Mouse (Mus musculus): ENCODE results near the gene H13.

- TF ChIP-seq CTCF (IDR thresholded peaks at IDR 0.05; ENCODE audit: low read depth) = no peak
- TF ChIP-seq EP300 (IDR thresholded peaks at IDR 0.05; ENCODE audit: low read depth) = no peak
These were observed 66.9 kb downstream of the H13 start, which contains the start of gene Id1 for GRCm38 (mm10) chr2:152736090-152736601.

Measured in liver, embryonic 14.5 days (tissue).